Mouse (Mus musculus): ENCODE results near the gene Lix1l.

GRCm38 (mm10) chr3:96593790-96594560, 7.0 kb upstream of the Lix1l start, which contains the start of gene Polr3gl:
- TF ChIP-seq CHD2 (IDR thresholded peaks at IDR 0.05; ENCODE audit: low read depth, low read length): no peak; the same call in 1 of the 2 replicates
- no peak for TF ChIP-seq ZC3H11A (IDR thresholded peaks at IDR 0.05; ENCODE audit: borderline replicate concordance, low read depth, low read length)
- no peak for TF ChIP-seq HCFC1 (IDR thresholded peaks at IDR 0.05; ENCODE audit: borderline replicate concordance, insufficient read depth, low read length)

All from ES-E14 (cell line).